Mouse (Mus musculus): ENCODE results near the gene Hdac8. TPM values are rescaled to one million over a fixed set of nuclear protein-coding genes. Genes with fewer than 3 reads are reported as not detected.

The Hdac8 gene
- polyA plus RNA-seq, 1 experiment: 18.5 TPM

- no peak overlapping the region for H3K27ac ChIP-seq (ENCODE audit: insufficient read depth, low read length)
- no peaks in the 10 kb centered on the region for H3K36me3 ChIP-seq (ENCODE audit: control insufficient read depth, insufficient read depth, low read length, poor library complexity, severe bottlenecking)
- no peak for TF ChIP-seq POLR2A (IDR thresholded peaks at IDR 0.05; ENCODE audit: insufficient read depth, low read length)
- TF ChIP-seq EP300 (IDR thresholded peaks at IDR 0.05; ENCODE audit: insufficient read depth, low read depth, low read length): no peak
- TF ChIP-seq CTCF (IDR thresholded peaks at IDR 0.05; ENCODE audit: low read depth, low read length): no peak
- no peaks in the 10 kb centered on the region for H3K9me3 ChIP-seq (replicated peaks; ENCODE audit: control insufficient read depth, insufficient read depth, low read length, poor library complexity, severe bottlenecking)
- H3K27me3 ChIP-seq (ENCODE audit: control insufficient read depth, insufficient read depth, low read length, poor library complexity, severe bottlenecking): no peaks in the 10 kb centered on the region
- no peak overlapping the region for H3K4me3 ChIP-seq (ENCODE audit: low read depth, low read length)
- no peak overlapping the region for H3K9ac ChIP-seq (ENCODE audit: low read depth, poor library complexity, severe bottlenecking)
- no peaks in the 10 kb centered on the region for H3K4me1 ChIP-seq (ENCODE audit: control insufficient read depth, insufficient read depth, low read length)
These were observed 151.7 kb downstream of the Hdac8 start for GRCm38 (mm10) chrX:102353412-102353811.

GRCm38 (mm10) chrX:102349843-102350731, 155.1 kb downstream of the Hdac8 start:
- Histone ChIP-seq H3K27ac (ENCODE audit: insufficient read depth, low read length) (no peak overlapping the region), H3K4me1 (ENCODE audit: control insufficient read depth, insufficient read depth, low read length) (no peaks in the 10 kb centered on the region), H3K9ac (ENCODE audit: low read depth, poor library complexity, severe bottlenecking) (no peak overlapping the region), H3K27me3 (ENCODE audit: control insufficient read depth, insufficient read depth, low read length, poor library complexity, severe bottlenecking) (no peaks in the 10 kb centered on the region), H3K9me3 (replicated peaks; ENCODE audit: control insufficient read depth, insufficient read depth, low read length, poor library complexity, severe bottlenecking) (no peaks in the 10 kb centered on the region), H3K36me3 (ENCODE audit: control insufficient read depth, insufficient read depth, low read length, poor library complexity, severe bottlenecking) (no peaks in the 10 kb centered on the region), H3K4me3 (ENCODE audit: low read depth, low read length) (no peak overlapping the region)
- TF ChIP-seq CTCF (IDR thresholded peaks at IDR 0.05; ENCODE audit: low read depth, low read length) (no peak), POLR2A (IDR thresholded peaks at IDR 0.05; ENCODE audit: insufficient read depth, low read length) (no peak), EP300 (IDR thresholded peaks at IDR 0.05; ENCODE audit: insufficient read depth, low read depth, low read length) (no peak)

GRCm38 (mm10) chrX:102348886-102349486, 156.2 kb downstream of the Hdac8 start:
- Histone ChIP-seq H3K27me3 (ENCODE audit: control insufficient read depth, insufficient read depth, low read length, poor library complexity, severe bottlenecking) (no peaks in the 10 kb centered on the region), H3K9me3 (replicated peaks; ENCODE audit: control insufficient read depth, insufficient read depth, low read length, poor library complexity, severe bottlenecking) (no peaks in the 10 kb centered on the region), H3K4me1 (ENCODE audit: control insufficient read depth, insufficient read depth, low read length) (no peaks in the 10 kb centered on the region), H3K36me3 (ENCODE audit: control insufficient read depth, insufficient read depth, low read length, poor library complexity, severe bottlenecking) (no peaks in the 10 kb centered on the region), H3K27ac (ENCODE audit: insufficient read depth, low read length) (no peak overlapping the region), H3K9ac (ENCODE audit: low read depth, poor library complexity, severe bottlenecking) (no peak overlapping the region), H3K4me3 (ENCODE audit: low read depth, low read length) (no peak overlapping the region)
- TF ChIP-seq CTCF (IDR thresholded peaks at IDR 0.05; ENCODE audit: low read depth, low read length) (no peak), POLR2A (IDR thresholded peaks at IDR 0.05; ENCODE audit: insufficient read depth, low read length) (no peak), EP300 (IDR thresholded peaks at IDR 0.05; ENCODE audit: insufficient read depth, low read depth, low read length) (no peak)

GRCm38 (mm10) chrX:102341688-102342087, 163.5 kb downstream of the Hdac8 start:
- Histone ChIP-seq H3K4me1 (ENCODE audit: control insufficient read depth, insufficient read depth, low read length) (no peaks in the 10 kb centered on the region), H3K9ac (ENCODE audit: low read depth, poor library complexity, severe bottlenecking) (no peak overlapping the region), H3K27me3 (ENCODE audit: control insufficient read depth, insufficient read depth, low read length, poor library complexity, severe bottlenecking) (no peaks in the 10 kb centered on the region), H3K4me3 (ENCODE audit: low read depth, low read length) (no peak overlapping the region), H3K36me3 (ENCODE audit: control insufficient read depth, insufficient read depth, low read length, poor library complexity, severe bottlenecking) (no peaks in the 10 kb centered on the region), H3K9me3 (replicated peaks; ENCODE audit: control insufficient read depth, insufficient read depth, low read length, poor library complexity, severe bottlenecking) (no peaks in the 10 kb centered on the region), H3K27ac (ENCODE audit: insufficient read depth, low read length) (no peak overlapping the region)
- no peak for TF ChIP-seq CTCF (IDR thresholded peaks at IDR 0.05; ENCODE audit: low read depth, low read length)
- no peak for TF ChIP-seq POLR2A (IDR thresholded peaks at IDR 0.05; ENCODE audit: insufficient read depth, low read length)
- no peak for TF ChIP-seq EP300 (IDR thresholded peaks at IDR 0.05; ENCODE audit: insufficient read depth, low read depth, low read length)

GRCm38 (mm10) chrX:102339396-102340155, 165.6 kb downstream of the Hdac8 start:
- Histone ChIP-seq H3K36me3 (ENCODE audit: control insufficient read depth, insufficient read depth, low read length, poor library complexity, severe bottlenecking) (no peaks in the 10 kb centered on the region), H3K27me3 (ENCODE audit: control insufficient read depth, insufficient read depth, low read length, poor library complexity, severe bottlenecking) (no peaks in the 10 kb centered on the region), H3K9ac (ENCODE audit: low read depth, poor library complexity, severe bottlenecking) (no peak overlapping the region), H3K4me1 (ENCODE audit: control insufficient read depth, insufficient read depth, low read length) (no peaks in the 10 kb centered on the region), H3K9me3 (replicated peaks; ENCODE audit: control insufficient read depth, insufficient read depth, low read length, poor library complexity, severe bottlenecking) (no peaks in the 10 kb centered on the region), H3K4me3 (ENCODE audit: low read depth, low read length) (no peak overlapping the region), H3K27ac (ENCODE audit: insufficient read depth, low read length) (no peak overlapping the region)
- TF ChIP-seq POLR2A (IDR thresholded peaks at IDR 0.05; ENCODE audit: insufficient read depth, low read length) (no peak), CTCF (IDR thresholded peaks at IDR 0.05; ENCODE audit: low read depth, low read length) (no peak), EP300 (IDR thresholded peaks at IDR 0.05; ENCODE audit: insufficient read depth, low read depth, low read length) (no peak)
